Mouse (Mus musculus) gastrocnemius, postnatal 25 days (tissue): Measurements from ENCODE around the gene Dennd1c. TPM values are rescaled to one million over a fixed set of nuclear protein-coding genes. Genes with fewer than 3 reads are reported as not detected.
"Not testable (repeated sequence)": the region's sequence is repeated elsewhere in the genome, so short reads cannot be mapped to it uniquely, and the experiment has no call there.

ENCODE experiments used
- DNase-seq: peaks from one replicate; pipeline ENCODE4 v3.0.0; 2022
- total RNA-seq, 2 experiments: library from RNA; stranded (reverse); gene quantifications; 1 replicate in 1 of 2; 2 replicates in 1 of 2; pipeline ENCODE4 v1.2.3; 2021

The Dennd1c gene
- total RNA-seq, 2 experiments from 2014 or later: 0.31 to 1.2 TPM

DNA sequence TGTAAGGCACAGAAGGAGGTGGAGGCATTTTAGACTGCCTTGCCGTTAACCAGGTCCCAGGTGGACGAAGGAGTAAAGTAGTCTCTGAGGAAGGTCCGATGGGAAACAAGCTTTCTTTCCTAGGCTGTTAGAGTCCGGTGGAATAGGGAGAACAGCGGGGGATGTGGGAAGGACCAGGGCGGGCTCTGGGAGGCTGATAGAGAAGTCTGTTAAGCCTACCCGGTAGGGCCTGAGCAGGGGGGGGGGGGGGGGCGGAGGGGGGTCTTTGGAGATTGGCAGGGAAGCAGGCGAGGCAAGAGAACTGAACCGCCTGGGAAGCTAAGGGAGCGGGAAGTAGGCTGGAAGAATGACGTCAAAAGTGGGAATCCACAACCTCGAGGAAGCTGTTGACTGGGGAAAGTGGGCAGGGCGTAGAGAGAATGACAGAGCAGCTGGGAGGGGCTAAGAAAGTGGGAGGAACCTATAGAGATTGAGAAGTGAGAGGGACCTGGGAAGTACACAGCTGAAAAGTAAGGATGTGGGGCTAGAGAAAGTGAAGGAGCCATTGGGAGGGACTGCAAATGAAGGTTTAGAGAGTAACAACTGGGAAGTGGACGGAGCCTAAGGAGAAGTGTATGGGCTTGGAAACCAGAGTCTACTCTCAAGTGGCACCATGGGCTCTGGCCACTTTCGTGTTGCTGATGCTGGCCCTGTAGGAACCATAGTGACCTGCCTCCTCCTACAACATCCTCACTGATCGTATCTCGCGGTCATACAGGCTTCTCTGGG is 17.7 kb upstream of the Dennd1c start:
- DNase-seq: peak; percentile 48

DNA sequence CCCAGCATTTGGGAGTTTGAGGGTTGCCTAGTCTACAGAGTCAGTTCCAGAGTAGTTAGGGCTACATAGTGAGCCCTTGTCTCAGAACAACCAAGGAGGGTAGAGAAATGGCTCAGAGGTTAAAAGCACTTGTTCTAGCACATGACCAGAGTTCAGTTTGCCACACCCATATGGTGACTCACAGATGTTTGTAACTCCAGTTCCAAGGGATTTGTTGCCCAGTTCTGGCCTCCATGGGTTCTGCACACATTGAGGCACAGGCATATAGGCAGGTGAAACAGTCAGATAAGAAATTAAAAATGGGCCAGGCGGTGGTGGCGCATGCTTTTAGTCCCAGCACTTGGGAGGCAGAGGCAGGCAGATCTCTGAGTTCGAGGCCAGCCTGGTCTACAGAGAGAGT is 15.9 kb upstream of the Dennd1c start:
- no peak for DNase-seq

DNA sequence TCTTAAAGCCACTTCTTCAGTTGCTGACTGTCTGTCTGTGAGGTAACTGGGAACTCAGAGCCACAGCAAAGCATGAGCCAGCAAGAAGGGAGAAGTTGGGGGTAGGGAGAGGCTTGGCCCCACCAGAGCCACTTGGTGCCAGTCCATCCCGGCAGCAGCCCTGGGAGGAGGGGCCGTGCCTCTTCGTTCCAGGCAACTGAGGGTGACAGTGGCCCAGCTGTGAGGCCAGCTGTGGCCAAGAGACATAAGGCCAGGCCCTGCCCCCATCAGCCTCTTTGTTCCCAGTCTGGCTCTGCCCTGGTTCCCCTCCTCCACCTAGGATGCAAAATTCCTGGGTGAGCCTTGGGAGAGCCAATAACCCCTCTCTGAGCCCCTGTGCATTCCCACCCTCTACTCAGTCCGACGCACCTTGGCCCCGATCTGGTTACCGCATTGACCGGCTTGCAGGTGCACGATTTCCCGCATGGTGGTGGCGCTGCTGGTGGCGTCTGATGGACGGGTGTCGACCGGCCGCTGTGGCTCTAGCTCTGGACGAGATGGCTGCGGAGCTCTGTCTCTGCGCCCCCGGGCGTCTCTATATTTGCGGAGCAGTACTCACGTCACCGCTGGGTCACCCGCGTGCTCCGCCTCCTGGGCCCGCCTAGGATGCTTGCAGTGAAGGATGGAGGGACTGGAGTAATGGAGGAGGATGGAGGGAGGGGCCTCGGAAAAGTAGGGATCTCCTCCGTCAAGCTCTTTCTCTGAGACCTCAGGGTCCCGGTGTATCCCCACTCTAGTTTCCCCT is 8.9 kb upstream of the Dennd1c start, which contains the start of gene Tubb4a:
Gene Tubb4a, minus strand, starts transcription at position 734 of the 784 bp plus-strand sequence.
- DNase-seq: peak; percentile 37

DNA sequence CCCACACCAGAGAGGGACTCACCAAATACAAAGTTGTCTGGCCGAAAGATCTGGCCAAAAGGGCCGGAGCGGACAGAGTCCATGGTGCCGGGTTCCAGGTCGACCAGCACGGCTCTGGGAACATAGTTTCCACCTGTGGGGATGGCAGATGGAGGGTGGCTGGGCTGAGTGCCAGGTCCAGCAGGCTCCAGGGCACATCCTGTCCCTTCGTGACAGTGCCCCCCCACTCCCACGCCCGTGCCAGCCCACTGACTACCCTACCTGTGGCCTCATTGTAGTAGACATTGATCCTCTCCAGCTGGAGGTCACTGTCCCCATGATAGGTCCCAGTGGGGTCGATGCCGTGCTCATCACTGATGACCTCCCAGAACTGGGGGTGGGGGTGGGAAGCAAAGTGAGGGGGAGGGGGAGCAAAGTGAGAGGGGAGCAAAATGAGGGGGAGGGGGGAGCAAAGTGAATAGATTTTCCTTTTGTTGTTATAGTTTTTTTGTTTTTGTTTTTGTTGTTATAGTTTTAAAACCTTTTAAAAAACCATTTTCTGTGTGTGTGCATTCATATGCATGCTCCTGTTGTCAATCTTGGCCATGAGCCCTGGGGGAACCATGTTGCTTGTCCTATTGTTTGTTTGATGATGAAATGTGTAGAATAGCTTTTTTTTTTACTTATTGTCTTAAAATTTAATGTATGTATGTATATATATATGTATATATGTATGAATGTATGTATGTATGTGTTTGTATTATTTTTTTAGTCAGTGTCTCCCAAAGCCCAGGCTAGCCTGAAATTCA is 7.8 kb upstream of the Dennd1c start:
- DNase-seq: no peak

DNA sequence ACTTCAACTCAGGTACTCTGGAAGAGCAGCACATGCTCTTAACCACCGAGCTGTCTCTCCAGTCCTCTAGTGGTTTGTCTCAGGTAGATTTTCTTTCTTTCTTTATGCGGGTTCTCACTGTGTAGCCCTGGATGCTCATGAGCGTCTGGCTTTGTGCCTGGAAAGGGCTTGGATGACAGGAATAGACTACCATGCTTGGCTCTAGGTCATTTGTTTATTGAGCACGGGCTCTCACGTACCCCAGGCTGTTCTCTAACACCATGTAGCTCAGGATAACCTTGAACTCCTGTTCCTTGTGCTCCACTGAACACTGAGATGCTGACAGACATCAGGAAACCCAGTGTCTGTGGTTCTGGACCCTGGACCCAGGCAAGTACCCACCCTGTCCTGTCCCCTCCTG is 4.2 kb upstream of the Dennd1c start:
- DNase-seq: no peak

DNA sequence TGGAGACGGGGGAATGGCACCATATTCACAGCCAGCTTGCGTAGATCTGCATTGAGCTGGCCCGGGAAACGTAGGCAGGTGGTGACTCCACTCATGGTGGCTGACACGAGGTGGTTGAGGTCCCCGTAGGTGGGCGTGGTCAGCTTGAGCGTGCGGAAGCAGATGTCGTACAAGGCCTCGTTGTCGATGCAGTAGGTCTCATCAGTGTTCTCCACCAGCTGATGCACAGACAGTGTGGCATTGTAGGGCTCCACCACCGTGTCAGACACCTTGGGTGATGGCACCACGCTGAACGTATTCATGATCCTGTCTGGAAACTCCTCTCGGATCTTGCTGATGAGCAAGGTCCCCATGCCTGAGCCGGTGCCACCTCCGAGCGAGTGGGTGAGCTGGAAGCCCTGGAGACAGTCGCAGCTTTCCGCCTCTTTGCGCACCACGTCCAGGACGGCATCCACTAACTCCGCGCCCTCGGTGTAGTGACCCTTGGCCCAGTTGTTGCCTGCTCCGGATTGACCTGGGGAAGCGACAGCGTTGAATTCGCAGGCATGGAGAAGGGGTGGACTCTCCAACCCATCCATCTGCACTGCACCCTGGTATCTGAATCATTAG is 3.0 kb upstream of the Dennd1c start:
- no peak for DNase-seq

DNA sequence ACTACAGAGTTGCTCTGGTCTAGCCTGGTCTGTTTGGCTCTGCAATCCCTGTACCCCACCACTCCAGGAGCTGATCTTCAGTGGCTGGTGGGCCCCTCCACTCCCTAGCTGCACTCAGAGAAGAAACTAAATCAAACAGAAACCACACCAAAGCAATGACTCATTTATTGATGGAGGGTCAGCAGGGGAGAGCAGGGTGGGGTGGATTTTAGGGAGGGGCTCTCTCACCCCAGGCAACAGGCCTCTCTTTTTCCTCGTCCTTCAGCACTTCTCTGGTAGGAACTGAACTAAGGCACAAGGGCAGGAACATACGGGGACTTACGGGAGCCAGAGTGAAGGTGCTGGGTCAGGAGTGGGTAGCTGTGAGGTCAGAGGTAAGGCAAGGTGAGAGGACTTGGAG is 1.6 kb upstream of the Dennd1c start:
- no peak for DNase-seq

DNA sequence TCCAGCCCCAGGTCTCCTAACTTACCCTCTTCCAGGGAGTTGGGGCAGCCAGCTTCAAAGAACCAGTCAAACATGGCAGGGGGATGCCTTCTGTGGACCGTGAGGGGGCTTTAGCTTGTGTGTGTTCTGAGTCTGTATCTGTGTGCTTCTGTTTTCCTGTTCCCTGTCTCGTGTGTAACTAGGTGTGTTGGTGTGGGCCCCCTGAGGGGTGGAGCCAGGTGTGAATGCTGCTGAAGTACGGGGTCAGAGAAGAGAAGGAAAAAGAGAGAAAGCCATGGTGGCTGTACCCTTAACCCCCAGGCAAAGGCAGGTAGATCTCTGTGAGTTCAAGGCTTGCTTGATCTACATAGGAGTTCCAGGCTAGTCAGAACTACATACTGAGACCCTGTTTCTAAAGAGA is 1.4 kb downstream of the Dennd1c start:
- no peak for DNase-seq

DNA sequence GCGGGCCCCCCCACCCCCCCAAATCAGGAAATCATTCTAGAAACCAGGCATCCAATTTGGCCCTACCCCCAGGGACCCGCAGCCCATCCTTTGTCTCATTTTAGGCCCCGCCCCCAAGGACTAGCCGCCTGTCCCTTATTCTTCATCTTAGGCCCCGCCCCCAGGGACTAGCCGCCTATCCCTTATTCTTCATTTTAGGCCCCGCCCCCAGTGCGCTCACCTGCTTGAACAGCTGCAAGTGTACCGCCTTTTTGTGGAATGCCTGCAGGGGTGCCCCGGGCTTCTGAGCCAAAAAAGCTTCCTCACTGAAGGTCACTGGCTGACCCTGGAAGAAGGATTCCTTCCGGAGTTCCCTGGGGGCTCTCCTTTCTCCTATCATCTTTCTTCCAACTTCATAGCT is 7.6 kb downstream of the Dennd1c start:
- DNase-seq: no peak

DNA sequence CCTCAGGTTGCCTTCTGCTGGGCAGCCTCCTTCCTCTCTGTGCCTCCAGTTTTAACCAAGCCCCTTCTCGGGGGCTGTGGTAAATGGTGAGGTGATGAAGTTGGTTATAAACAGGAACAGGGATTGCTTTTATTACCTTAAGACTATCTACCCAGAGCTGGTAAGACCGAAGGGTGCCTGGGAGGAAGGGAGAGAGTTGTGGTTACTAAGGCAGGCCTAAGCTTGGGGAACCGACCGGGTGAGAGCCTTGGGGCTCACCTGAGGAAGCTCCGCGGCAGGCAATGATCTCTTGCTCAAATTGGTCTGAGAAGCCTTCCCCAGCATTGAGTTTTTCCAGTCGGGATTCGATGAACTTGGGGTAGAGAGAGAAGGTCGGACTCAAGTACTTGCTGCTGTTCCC is 8.0 kb downstream of the Dennd1c start:
- no peak for DNase-seq

DNA sequence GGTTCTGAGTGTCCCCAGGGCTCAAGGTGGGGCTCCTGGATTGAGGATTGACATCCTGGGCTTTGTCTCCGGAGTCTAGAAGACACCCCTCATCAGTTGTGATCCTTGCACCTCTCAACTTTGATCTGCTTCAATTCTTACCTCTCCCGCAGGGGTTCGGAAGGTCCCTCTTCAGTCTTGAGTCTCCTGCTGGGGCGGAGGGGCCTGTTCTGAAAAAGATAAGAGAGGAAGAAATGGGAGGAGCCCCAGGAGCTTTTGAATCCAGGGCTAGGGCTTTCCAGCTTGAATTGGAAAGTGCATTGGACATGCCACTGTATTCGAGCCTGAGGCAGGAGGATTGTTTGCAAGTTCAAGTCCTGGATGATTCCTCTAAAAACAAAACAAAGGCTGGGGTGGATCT is 11.4 kb downstream of the Dennd1c start:
- no peak for DNase-seq

DNA sequence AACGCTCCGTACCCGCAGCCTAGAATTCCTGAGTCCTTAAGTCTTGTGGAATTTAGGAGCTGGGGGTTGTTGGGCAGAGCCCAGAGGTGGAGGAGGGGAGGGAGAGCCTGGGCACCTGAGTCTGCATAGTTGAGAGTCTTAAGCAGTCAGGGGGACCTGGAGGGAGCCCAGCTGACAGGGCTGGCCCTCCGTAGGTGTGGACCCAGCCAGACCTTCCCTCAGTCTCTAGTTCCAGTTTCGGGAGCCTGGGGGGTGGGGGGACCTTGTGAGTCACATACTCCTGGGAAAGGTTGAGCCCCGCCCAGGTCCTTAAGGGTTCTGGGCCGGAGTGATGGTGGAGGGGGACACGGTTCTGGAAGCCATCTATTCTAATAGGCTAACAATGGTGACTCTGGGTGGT is 15.3 kb downstream of the Dennd1c start:
- no peak for DNase-seq

DNA sequence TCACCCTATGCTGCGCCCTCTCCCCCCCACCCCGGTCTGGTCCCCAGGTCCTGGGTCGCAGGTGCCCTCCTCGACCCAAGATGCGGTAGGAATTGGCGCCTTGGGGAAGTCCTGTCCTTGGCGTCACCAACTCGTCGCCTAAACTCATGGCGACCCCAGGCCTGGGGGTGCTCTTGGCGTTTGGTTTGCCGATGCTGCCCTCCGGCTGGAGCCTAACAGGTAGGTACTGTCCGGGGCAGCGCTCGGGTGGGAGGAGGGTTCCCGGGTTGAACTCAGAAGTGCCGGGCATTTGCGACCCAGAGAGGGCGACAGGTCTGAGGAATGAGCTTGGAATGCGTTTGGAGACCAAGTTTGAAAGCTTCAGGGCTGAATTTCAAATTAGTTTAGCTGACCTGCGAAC is 15.8 kb downstream of the Dennd1c start:
- no peak for DNase-seq

DNA sequence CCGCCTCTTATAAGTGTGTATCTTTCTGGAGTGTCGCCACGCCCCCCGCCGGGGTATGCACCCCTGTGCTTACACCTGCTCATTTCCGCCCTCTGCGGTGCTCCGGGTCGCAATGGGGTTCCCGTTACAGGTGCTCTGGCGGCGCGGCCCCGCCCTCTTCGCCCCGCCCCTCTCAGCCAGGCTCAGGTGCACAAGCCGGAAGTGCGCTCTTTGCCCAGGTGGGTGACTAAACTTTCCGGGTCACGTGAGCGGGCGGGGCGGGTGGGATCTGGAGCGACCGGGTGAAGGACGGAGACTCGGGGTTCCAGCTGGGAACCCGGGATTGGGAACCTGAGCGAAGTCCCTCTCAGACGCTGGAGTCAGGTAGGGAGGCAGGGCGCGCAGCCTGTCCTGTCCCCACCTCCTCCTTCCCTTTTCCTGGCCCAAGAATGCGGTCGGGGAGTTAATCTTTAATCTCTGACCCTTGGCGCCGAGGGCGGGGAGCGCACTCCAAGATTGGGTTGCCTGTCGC is 16.2 kb downstream of the Dennd1c start:
- DNase-seq: no peak

DNA sequence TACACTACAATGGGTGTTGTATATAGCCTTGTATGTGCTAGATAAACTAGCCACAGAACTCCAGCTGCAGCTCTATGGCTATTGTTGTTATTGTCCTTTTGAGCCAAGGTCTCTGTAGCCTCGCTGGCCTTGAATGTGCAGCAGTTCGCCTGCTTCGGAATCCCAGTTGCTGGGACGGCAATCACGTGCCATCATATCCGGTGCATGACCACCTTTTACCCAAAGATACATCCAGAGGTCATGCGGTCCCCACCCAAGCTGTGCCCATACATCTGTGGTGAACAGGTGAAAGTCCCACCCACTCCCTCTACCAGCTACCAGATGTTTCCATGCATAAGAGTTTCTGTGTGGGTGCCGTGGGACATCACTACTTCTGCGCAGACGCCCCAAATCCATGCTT is 17.2 kb downstream of the Dennd1c start:
- DNase-seq: no peak

DNA sequence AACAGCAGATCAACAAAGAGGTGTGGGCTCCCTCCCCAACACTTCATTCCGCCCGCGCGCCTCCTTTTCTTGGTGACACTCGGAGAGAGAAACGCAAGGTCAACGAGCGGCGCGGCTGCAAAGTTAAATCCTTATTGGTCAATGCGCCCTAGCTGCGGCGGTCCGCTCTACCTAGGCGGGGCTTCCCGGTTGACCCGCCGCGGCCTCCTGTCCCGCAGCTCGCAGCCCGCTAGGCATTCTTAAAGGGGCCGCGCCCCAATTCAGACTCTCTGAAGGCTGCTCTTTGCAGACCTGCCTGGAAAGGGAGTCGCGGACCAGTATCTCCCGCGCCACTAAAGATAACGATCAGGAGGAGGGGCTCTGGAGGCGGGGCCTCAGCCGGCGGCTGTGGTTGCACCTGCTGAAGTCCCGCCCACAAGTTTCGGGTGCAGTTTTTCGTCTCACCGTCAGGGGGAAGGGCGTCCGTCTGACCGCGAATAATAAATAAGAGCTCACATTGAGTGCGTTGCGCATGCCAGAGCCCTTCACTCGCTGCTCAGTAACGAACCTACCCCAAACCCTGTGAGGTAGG is 18.0 kb downstream of the Dennd1c start:
- DNase-seq: peak; percentile 94

DNA sequence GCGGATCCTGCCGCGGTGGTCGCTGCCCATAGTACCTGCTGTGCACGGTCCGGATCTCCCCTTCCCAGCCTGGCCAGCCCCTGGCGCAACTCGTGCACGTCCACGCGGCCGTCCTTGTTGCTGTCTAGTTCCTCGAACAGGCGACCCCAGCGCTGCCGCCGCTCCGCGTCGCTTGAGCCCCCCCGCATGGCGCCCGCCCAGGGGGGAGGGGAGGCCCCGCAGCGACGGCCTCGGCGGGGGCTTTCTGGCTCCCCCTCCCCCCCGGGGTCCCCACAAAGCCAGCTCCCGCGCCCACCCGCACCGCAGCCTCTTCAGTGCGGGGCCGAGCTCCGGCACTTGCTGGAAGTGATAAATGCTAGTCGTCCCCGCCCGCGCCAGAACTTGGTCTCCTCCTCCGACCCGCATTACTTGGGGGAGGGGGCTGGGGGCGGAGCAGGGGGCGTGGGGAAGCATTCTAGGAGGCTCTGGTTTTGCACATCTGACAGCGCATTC is 18.8 kb downstream of the Dennd1c start, which contains the start of gene Slc25a23:
Gene Slc25a23, minus strand, starts transcription at position 378 of the 492 bp plus-strand sequence.
- peak; percentile 75 for DNase-seq

DNA sequence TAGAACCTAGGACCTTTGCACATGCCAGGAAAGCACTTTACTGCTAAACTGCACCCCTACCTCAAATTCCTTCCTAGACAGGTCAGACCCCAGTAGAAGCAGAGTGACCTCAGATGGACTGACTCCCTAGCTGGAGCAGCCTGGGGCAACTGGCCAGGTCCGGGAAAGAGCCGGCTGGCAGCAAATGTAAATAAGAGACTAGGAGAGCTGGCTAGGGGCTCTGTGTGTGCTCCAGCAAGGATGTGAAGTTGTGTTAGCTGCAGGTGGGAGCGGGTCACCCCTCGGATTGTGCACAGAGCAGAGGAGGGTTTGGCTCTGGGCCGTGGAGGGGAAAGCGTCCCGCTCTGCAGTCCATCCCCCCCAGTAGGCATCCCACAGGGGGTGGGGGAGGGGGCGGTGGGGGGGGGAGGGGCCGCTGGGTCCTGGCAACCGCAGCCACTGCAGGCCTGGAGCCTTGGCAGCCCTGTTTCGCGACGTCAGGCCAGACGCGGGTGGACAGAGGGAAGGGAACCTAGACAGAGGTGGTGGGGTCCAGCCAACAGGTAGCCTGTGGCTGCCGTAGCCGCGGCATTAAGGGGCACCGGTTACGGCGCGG is 19.3 kb downstream of the Dennd1c start, which contains the start of gene Crb3:
Gene Crb3, plus strand, starts transcription at position 215 of the 595 bp plus-strand sequence.
- DNase-seq: peak; percentile 50

DNA sequence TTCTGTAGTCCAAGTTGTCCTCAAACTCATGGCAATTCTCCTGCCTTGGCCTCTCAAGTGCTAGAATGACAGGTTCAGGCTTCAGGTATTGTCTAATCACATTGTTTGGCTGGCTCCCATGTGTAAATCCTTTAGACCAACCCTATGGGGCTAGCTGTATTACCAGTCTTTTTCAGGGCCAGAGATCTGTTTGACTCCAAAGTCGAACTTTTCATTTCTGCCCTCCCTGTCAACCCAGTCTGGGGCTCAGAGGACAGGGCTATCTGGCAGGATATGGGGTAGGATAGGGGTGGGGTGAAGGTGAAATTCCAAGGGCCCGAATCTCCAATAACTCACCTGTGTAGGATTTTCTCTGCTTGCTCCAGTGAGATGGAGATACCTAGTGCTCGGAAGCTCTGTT is 22.1 kb downstream of the Dennd1c start:
- DNase-seq: no peak

DNA sequence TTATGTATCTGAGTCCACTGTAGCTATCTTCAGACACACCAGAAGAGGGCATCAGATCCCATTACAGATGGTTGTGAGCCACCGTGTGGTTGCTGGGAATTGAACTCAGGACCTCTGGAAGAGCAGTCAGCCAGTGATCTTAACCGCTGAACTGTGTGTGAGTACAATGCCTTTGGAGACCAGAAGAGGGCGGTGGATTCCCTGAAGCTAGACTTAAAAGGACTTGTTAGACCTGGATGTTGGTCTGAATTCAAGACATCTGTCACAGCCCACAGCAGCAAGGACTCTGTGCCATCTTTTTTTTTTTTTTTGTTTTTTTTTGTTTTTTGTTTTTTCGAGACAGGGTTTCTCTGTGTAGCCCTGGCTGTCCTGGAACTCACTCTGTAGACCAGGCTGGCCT is 26.6 kb downstream of the Dennd1c start:
- DNase-seq: not testable (repeated sequence)

DNA sequence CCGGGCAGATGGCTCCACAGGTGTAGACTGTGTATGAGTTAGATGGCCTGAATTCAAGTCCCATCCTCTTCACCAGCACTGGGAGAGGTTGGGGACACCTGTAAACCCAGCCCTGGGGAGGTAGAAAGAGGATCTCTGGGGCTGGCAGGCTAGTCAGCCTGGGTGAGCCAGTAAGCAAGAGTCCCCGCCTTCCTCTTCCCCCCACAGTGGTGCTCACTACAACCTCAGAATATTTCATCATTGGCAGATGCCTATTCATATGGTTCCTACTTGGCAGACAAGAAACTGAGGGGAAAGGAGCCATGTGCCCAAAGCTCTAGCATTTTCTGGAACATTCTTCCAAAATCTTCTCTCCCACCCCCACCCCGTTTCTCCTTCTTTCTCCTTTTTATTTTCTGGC is 29.5 kb downstream of the Dennd1c start:
- no peak for DNase-seq
